Mouse (Mus musculus): ENCODE results near the gene Sfmbt2. TPM values are rescaled to one million over a fixed set of nuclear protein-coding genes. Genes with fewer than 3 reads are reported as not detected.

Sfmbt2 gene
- polyA plus RNA-seq, 1 experiment from 2014 or later = 2.2 TPM

DNA sequence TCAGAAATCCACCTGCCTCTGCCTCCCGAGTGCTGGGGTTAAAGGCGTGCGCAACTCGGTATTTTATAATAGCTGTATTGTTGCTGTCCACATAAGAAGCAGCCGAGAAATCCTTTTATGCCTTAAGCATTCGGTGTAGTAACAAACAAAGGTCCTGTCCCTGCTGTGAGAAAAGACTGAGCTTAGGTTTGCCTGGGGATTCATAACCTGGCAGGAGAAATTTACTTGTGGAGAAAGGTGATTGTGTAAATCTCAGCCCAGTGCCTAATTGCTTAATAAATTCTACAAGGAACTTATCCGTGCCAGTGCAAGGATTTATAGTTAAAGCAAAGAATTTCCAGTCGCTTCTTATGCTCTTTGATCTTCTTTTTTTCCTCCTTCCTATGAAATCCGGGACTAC, 71.5 kb downstream of the Sfmbt2 start:
- H3K4me1 ChIP-seq (ENCODE audit: control insufficient read depth, insufficient read depth, low read length) = no peaks in the 10 kb centered on the region
- no peaks in the 10 kb centered on the region for H3K36me3 ChIP-seq (ENCODE audit: control insufficient read depth, insufficient read depth, low read length)
- no peak overlapping the region for H3K4me3 ChIP-seq (replicated peaks; ENCODE audit: low read length)
- H3K27me3 ChIP-seq (ENCODE audit: control insufficient read depth, insufficient read depth, low read length) = no peaks in the 10 kb centered on the region
- WGBS = 81% methylated on average over 9 of the region's 9 CpGs
- no peaks in the 10 kb centered on the region for H3K9me3 ChIP-seq (replicated peaks; ENCODE audit: control insufficient read depth, low read length)
- H3K27ac ChIP-seq (ENCODE audit: low read length) = no peak overlapping the region
- no peak overlapping the region for H3K4me2 ChIP-seq (ENCODE audit: low read depth, low read length)
- H3K9ac ChIP-seq (ENCODE audit: low read length) = no peak overlapping the region
- ATAC-seq (ENCODE audit: insufficient read depth, low FRiP score) = no peak

DNA sequence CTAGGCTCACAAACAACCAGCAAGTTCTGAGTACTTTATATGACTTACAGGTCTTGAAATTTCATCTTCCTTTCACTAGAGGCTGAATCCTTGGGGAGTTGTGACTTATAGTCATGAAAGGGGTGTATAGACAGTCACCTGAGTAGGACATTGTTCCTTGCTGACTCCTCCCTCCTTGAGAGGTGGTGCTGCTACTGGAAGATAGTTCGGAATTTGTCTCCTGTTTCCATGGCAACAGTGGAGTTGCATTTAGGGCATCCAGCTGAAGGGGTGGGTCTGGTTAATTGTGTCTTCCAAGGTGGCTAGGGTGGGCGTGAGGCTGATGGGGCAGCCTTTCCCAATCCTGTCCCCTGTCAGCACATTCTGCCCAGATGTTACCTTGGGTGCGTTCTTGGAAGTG, 83.3 kb downstream of the Sfmbt2 start:
- WGBS = 73% methylated on average over 3 of the region's 3 CpGs
- Histone ChIP-seq H3K27ac (ENCODE audit: low read length) (no peak overlapping the region), H3K36me3 (ENCODE audit: control insufficient read depth, insufficient read depth, low read length) (no peaks in the 10 kb centered on the region), H3K4me1 (ENCODE audit: control insufficient read depth, insufficient read depth, low read length) (no peaks in the 10 kb centered on the region), H3K27me3 (ENCODE audit: control insufficient read depth, insufficient read depth, low read length) (no peaks in the 10 kb centered on the region), H3K9ac (ENCODE audit: low read length) (no peak overlapping the region), H3K9me3 (replicated peaks; ENCODE audit: control insufficient read depth, low read length) (no peaks in the 10 kb centered on the region), H3K4me3 (replicated peaks; ENCODE audit: low read length) (no peak overlapping the region), H3K4me2 (ENCODE audit: low read depth, low read length) (no peak overlapping the region)
- ATAC-seq (ENCODE audit: insufficient read depth, low FRiP score) = no peak

DNA sequence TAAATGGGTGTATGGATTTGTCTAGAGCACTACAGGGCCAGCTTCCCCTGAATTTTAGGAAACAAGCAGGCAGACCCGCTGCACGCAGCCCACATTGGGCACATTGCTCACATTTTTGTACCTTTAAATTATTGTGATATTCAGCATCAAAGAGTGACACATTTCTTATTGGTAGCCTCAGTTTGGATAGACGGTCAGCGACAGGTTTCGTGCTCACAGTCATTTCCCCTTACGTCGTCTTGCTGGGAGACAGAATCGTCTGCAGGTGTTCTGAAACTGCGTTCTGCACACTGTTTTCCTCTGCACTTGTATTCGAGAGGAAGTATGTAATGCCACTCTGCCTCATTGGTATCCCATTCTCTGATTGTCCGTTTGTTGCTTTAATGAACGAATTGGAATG, 88.0 kb downstream of the Sfmbt2 start:
- Histone ChIP-seq H3K4me3 (replicated peaks; ENCODE audit: low read length) (no peak overlapping the region), H3K36me3 (ENCODE audit: control insufficient read depth, insufficient read depth, low read length) (no peaks in the 10 kb centered on the region), H3K4me2 (ENCODE audit: low read depth, low read length) (no peak overlapping the region), H3K27me3 (ENCODE audit: control insufficient read depth, insufficient read depth, low read length) (no peaks in the 10 kb centered on the region), H3K27ac (ENCODE audit: low read length) (no peak overlapping the region), H3K9ac (ENCODE audit: low read length) (no peak overlapping the region), H3K9me3 (replicated peaks; ENCODE audit: control insufficient read depth, low read length) (no peaks in the 10 kb centered on the region), H3K4me1 (ENCODE audit: control insufficient read depth, insufficient read depth, low read length) (no peaks in the 10 kb centered on the region)
- ATAC-seq (ENCODE audit: insufficient read depth, low FRiP score) = no peak
- 90% methylated on average over 12 of the region's 12 CpGs for WGBS

DNA sequence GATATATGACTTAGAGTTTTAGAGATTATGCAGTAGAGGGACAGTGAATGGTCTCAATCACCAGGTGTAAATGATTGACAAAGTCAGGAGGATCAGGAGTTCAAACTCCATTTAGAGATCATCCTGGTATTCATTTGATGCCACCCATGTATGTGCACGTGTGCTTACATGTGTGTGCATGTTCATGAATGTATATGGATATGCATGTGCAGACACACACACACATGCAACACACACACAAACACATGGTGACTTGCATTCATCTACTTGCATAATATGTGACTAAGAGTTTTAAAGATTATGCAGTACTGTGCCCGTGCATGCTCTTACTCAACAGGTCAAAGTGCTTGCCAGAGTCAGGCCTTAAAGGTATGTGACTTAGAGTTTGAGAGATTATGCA, 146.2 kb downstream of the Sfmbt2 start:
- Histone ChIP-seq H3K9ac (ENCODE audit: low read length) (no peak overlapping the region), H3K9me3 (replicated peaks; ENCODE audit: control insufficient read depth, low read length) (no peaks in the 10 kb centered on the region), H3K27me3 (ENCODE audit: control insufficient read depth, insufficient read depth, low read length) (no peaks in the 10 kb centered on the region), H3K27ac (ENCODE audit: low read length) (no peak overlapping the region), H3K36me3 (ENCODE audit: control insufficient read depth, insufficient read depth, low read length) (no peaks in the 10 kb centered on the region), H3K4me2 (ENCODE audit: low read depth, low read length) (no peak overlapping the region), H3K4me3 (replicated peaks; ENCODE audit: low read length) (no peak overlapping the region), H3K4me1 (ENCODE audit: control insufficient read depth, insufficient read depth, low read length) (no peaks in the 10 kb centered on the region)
- WGBS = 79% methylated on average over 2 of the region's 2 CpGs
- no peak for ATAC-seq (ENCODE audit: insufficient read depth, low FRiP score)

DNA sequence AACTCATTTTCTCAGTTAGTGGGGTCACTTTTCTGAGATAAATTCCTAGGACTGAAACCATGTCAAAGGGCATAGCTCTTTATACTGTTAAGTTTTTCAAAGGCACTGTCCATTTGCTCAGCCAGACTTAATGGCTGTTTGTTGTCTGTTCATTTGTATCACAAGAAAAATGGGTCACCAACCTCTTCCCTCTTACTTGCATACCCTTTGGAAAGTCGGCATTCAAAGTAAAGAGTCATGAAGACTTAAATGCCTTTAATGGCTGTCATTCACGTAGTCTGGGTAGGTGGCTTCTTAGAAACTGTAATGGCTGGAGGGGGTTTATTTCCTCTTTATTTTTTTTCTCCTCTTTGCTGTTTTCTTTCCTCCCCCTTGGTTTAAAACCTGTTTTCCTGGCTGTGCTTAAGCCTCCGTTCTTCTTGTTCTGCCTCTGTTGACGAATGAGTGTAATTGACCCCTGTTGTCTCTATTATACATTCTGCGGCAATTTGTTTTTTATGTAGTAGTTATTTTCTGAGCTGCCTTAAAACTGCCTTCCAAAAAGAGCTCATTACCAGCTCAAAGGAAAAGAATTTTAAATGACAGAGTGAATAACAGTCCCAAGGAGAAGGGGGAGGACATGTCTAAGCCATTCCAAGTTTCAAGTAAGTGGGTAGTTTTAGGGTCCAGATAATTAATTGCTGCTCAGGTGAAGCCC, 151.6 kb downstream of the Sfmbt2 start:
- WGBS = 51% methylated on average over 5 of the region's 5 CpGs
- H3K4me1 ChIP-seq (ENCODE audit: control insufficient read depth, insufficient read depth, low read length) = no peaks in the 10 kb centered on the region
- H3K9me3 ChIP-seq (replicated peaks; ENCODE audit: control insufficient read depth, low read length) = no peaks in the 10 kb centered on the region
- no peak overlapping the region for H3K27ac ChIP-seq (ENCODE audit: low read length)
- H3K36me3 ChIP-seq (ENCODE audit: control insufficient read depth, insufficient read depth, low read length) = no peaks in the 10 kb centered on the region
- no peak overlapping the region for H3K9ac ChIP-seq (ENCODE audit: low read length)
- no peak overlapping the region for H3K4me2 ChIP-seq (ENCODE audit: low read depth, low read length)
- no peak for ATAC-seq (ENCODE audit: insufficient read depth, low FRiP score)
- H3K4me3 ChIP-seq (replicated peaks; ENCODE audit: low read length) = no peak overlapping the region
- H3K27me3 ChIP-seq (ENCODE audit: control insufficient read depth, insufficient read depth, low read length) = no peaks in the 10 kb centered on the region

DNA sequence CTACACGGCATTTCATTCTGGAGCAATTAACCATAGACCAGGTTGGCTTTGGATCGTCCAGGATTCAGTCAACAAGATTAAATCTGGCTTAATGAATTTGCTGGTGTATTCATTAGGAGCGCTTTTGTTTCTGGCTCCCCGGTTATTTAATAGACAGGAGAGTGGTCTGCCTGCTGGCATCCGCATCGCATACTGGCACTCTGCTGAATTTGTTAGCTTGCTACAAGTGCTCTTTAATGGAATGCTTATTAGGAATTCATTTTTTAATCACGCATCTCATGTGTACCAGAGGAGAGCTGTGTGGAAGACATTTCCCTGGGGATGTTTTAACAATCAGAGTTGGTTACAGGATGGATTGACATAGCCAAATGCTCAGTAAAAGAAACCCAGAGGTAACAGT, 155.3 kb downstream of the Sfmbt2 start:
- 81% methylated on average over 7 of the region's 7 CpGs for WGBS

DNA sequence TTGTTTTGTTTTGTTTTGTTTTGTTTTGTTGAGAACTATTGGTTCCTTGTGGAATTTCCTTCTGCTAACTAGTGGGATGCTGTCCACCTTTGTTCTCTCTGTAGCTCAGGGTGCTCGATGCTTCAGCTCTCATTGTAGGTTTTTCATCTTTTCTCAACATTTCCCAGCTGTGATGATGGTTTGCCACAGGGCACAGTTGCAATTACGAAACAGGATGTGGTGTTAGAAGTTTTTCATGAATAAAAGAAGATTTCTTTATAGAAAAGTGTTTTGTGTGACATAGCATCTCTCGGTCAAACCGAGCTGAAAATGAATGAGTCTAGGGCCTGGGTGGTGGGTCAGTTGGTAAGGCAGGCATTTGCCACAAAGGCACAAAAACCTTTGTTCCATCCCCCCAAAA, 171.5 kb downstream of the Sfmbt2 start:
- H3K36me3 ChIP-seq (ENCODE audit: control insufficient read depth, insufficient read depth, low read length) = no peaks in the 10 kb centered on the region
- H3K27ac ChIP-seq (ENCODE audit: low read length) = no peak overlapping the region
- ATAC-seq (ENCODE audit: insufficient read depth, low FRiP score) = no peak
- H3K9ac ChIP-seq (ENCODE audit: low read length) = no peak overlapping the region
- 77% methylated on average over 4 of the region's 4 CpGs for WGBS
- no peaks in the 10 kb centered on the region for H3K4me1 ChIP-seq (ENCODE audit: control insufficient read depth, insufficient read depth, low read length)
- no peak overlapping the region for H3K4me2 ChIP-seq (ENCODE audit: low read depth, low read length)
- H3K4me3 ChIP-seq (replicated peaks; ENCODE audit: low read length) = no peak overlapping the region
- H3K9me3 ChIP-seq (replicated peaks; ENCODE audit: control insufficient read depth, low read length) = no peaks in the 10 kb centered on the region
- no peaks in the 10 kb centered on the region for H3K27me3 ChIP-seq (ENCODE audit: control insufficient read depth, insufficient read depth, low read length)

More for the DNA sequence above, 155.3 kb downstream of the Sfmbt2 start:
- Histone ChIP-seq H3K4me3 (replicated peaks; ENCODE audit: low read length) (no peak overlapping the region), H3K27ac (ENCODE audit: low read length) (no peak overlapping the region), H3K27me3 (ENCODE audit: control insufficient read depth, insufficient read depth, low read length) (no peaks in the 10 kb centered on the region), H3K4me1 (ENCODE audit: control insufficient read depth, insufficient read depth, low read length) (no peaks in the 10 kb centered on the region), H3K36me3 (ENCODE audit: control insufficient read depth, insufficient read depth, low read length) (no peaks in the 10 kb centered on the region), H3K9ac (ENCODE audit: low read length) (no peak overlapping the region), H3K4me2 (ENCODE audit: low read depth, low read length) (no peak overlapping the region), H3K9me3 (replicated peaks; ENCODE audit: control insufficient read depth, low read length) (no peaks in the 10 kb centered on the region)
- ATAC-seq (ENCODE audit: insufficient read depth, low FRiP score) = no peak

DNA sequence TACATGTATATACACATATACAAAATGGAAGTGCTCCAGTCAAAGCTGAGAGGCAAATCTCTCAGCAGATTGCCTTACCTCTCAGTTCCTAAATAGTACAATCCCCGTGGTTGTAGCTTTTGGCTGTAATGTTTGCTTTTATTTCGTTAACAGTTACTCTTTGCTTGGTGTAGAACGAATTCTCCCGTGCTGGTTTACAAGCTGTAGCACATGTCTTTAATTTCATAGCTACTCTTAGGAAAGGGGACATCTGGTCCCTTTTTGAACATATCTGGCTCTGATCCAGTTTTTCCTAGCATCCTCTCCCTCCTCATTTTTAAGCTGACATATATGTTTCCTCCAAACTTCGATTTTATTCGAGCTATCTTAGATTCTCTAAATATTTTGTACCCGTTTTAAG, 172.1 kb downstream of the Sfmbt2 start:
- 62% methylated on average over 7 of the region's 7 CpGs for WGBS
- H3K4me1 ChIP-seq (ENCODE audit: control insufficient read depth, insufficient read depth, low read length) = no peaks in the 10 kb centered on the region
- H3K4me2 ChIP-seq (ENCODE audit: low read depth, low read length) = no peak overlapping the region
- no peaks in the 10 kb centered on the region for H3K36me3 ChIP-seq (ENCODE audit: control insufficient read depth, insufficient read depth, low read length)
- no peak overlapping the region for H3K4me3 ChIP-seq (replicated peaks; ENCODE audit: low read length)
- no peak overlapping the region for H3K9ac ChIP-seq (ENCODE audit: low read length)
- no peaks in the 10 kb centered on the region for H3K9me3 ChIP-seq (replicated peaks; ENCODE audit: control insufficient read depth, low read length)
- no peaks in the 10 kb centered on the region for H3K27me3 ChIP-seq (ENCODE audit: control insufficient read depth, insufficient read depth, low read length)
- no peak overlapping the region for H3K27ac ChIP-seq (ENCODE audit: low read length)
- no peak for ATAC-seq (ENCODE audit: insufficient read depth, low FRiP score)

DNA sequence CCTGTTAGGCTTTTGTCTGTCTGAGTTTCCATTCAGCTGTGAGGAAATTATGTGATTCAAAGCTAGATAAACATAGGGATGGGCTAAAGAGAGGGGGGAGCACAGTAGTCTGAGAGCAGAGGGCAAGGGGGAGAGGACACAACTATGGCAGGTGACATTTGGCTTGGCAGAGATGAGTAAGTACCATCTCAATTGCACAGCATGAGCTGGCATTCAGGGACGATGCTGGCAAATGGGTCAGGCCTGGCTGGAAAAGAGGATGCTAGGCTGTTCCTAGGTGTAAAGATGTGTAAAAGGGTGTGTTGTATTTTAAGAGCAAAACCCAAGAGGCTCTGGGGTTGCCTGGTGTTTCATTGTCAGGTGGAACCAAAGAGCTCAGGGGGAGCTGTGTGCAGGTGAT, 188.5 kb downstream of the Sfmbt2 start:
- 73% methylated on average over 1 of the region's 1 CpGs for WGBS
- no peaks in the 10 kb centered on the region for H3K27me3 ChIP-seq (ENCODE audit: control insufficient read depth, insufficient read depth, low read length)

More for the DNA sequence above, 188.5 kb downstream of the Sfmbt2 start:
- Histone ChIP-seq H3K4me2 (ENCODE audit: low read depth, low read length) (no peak overlapping the region), H3K4me3 (replicated peaks; ENCODE audit: low read length) (no peak overlapping the region), H3K36me3 (ENCODE audit: control insufficient read depth, insufficient read depth, low read length) (no peaks in the 10 kb centered on the region), H3K27ac (ENCODE audit: low read length) (no peak overlapping the region), H3K4me1 (ENCODE audit: control insufficient read depth, insufficient read depth, low read length) (no peaks in the 10 kb centered on the region), H3K9ac (ENCODE audit: low read length) (no peak overlapping the region), H3K9me3 (replicated peaks; ENCODE audit: control insufficient read depth, low read length) (no peaks in the 10 kb centered on the region)
- ATAC-seq (ENCODE audit: insufficient read depth, low FRiP score) = no peak
